Mouse (Mus musculus) spleen, embryonic (tissue): Measurements from ENCODE around the gene Kcnh5.

ENCODE experiments used
- CTCF ChIA-PET: fragments of 350-600 bp; sonication (Branson Sonifier 250); formaldehyde crosslinking; loops from one replicate; lab custom pipeline; 2022; lab: Charles Lee

The Kcnh5 gene

DNA sequence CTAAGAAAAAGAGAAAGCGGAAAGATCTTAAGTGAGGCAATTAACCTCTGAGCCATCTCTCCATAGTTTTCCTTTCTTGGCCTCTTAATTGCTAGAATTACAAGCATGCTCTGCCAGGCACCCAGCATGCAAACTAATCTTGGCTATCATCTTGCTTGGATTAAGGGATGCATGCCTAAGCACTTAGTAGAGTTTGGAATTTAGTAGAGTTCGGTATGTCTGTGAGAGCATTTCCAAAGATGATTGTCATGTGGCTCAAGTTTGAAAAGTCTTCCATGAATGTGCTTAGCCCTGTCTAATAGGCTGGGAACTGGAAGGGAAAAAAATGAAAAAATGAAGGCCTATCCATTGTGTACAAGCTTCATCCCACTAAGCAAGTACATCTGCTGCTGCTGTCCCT, 224.5 kb downstream of the Kcnh5 start:
- CTCF ChIA-PET: no interaction called here

- CTCF ChIA-PET: no interaction called here
These were observed 225.7 kb downstream of the Kcnh5 start for GRCm38 (mm10) chr12:74951124-74952115.

- CTCF ChIA-PET: no interaction called here
These were observed 275.8 kb downstream of the Kcnh5 start for GRCm38 (mm10) chr12:74901331-74901730.

GRCm38 (mm10) chr12:74900777-74901176, 276.4 kb downstream of the Kcnh5 start:
- CTCF ChIA-PET: no interaction called here

DNA sequence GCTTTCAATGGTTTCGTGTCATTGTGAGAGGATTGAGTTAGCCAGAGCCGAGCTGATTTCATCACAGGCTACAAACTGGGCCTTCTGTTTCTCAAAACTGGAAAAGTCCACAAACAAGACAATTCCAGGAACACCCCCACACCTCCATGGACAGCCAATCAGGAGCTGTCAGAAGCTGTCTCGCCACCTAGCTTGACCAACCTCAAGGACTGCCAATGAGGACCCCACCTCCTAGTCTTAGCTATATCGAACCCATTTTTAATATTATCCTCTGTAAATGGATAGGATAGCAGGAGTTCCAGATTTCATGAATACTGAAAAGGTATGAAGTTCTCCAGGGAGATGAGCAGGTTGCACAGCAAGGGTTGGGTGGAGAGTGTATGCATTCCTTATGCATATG, 278.1 kb downstream of the Kcnh5 start:
- CTCF ChIA-PET: no interaction called here

DNA sequence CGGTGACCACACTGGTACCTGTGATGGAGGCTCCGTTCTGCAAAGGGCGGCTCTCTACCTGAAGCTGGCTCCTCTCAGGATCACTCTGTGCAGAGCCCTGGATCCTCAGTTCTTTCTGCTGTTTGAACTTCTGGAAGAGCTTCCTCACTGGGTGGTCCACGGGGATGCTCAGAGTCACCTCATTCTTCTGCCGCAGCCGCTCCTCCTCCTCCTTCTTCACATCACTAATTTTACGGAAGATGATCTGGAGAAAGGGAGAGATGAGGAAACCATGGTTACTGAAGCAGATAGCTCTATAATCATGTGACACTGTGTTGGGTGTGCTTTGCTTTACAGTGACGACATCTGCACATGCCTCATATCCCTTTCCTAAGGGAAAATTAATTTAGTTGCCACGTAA, 278.9 kb downstream of the Kcnh5 start:
- CTCF ChIA-PET: no interaction called here

DNA sequence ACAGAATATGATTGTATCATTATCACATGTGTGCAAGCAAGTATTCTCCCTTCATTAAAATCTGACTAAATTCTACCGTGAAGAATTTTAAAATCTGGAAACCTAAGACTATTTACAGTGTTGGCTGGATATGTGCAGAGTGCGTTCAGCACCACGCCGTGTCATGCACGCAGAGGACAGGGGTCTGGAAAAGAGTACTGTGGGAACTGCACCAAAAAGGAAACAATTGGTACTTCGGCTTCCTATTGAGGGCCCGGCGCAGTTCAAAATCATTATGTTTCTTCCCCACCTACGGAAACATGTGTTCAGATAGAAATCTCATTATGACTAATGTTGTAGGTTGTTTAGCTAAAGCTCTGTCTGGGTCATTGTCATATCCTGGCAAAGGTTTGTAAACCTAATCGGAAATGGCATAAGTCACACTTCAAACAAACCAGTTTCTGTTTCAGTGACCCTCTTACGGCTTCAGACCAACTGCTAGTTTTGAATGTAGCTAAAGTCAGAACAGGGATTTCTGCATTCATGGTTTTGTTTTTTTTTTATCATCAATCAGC, 282.2 kb downstream of the Kcnh5 start:
- CTCF ChIA-PET: no interaction called here

- CTCF ChIA-PET: no interaction called here
These were observed 287.7 kb downstream of the Kcnh5 start for GRCm38 (mm10) chr12:74889419-74889818.

DNA sequence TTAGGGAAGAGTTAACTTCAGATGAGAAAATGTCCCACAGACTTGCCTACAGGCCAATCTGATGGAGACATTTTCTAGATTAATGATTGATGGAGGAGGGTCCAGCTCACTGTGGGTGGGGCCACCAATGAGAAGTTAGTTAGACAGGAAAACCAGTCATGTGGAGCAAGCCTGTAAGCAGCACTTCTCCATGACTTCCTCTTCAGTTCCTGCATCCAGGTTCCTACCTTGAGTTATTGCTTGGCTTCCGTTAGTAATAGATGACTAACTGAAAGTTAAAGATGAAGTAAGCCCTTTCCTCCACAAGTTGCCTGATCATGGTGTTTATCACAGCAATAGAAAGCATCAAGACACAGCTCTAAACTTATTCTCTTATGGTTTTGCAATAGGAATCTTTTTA, 290.1 kb downstream of the Kcnh5 start:
- CTCF ChIA-PET: no interaction called here

DNA sequence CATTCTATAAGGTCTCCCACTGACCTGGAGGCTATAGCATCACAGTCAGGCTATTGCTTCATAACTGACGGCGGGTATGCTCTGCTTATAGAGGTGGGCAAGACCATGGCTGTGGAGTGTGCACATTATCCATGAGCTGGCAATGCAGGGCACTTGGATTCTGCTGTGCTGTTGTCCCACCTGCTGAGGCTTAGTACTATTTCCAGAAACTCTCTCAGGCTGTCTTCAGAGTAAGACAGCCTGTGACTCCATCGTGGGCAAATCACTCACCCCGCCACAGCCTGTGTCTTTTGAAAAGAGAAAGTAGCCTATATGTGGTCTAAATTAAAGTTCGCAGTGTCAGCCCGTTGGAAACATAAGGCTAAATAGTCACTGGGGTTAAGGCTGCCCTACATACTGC, 295.8 kb downstream of the Kcnh5 start:
- CTCF ChIA-PET: no interaction called here

GRCm38 (mm10) chr12:74855666-74856065, 321.5 kb downstream of the Kcnh5 start:
- CTCF ChIA-PET: no interaction called here

DNA sequence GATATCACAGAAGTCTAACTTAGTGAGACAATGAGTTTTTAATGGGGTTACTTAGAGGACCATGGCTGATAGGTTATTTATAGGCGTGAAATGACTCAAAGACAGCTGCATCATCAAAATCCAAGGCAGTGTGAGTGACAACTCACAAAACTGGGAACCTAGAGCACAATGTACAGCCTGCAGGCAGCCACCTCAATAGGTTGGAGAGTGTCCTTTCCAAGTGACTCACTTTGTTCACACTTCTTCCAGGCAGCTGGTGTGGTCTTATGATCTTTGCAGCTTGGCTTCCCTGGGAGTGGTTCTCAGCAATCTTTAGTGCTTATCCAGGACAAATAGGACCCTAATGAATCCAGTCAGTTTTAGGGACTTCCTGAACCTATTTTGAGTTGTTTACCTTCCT, 322.9 kb downstream of the Kcnh5 start:
- CTCF ChIA-PET: no interaction called here

- CTCF ChIA-PET: no interaction called here
These were observed 326.8 kb downstream of the Kcnh5 start for GRCm38 (mm10) chr12:74850323-74850722.

DNA sequence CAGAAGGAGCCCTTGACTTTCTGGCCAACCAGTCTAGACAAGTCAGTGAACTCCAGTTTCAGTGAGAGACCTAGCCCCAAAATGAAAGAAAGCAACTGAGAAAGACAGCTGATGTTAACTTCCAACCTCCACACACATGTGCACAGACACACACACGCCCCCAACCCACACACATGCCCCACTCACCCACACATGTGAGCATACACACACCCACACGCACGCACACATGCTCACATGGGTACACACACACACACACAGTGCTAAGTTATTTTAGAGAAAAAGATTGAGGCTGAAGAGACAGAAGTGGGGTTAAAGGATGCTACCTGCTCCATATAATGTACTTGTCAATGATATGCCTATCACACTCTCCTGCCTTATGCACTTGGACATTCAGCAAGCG, 327.2 kb downstream of the Kcnh5 start:
- CTCF ChIA-PET: no interaction called here

GRCm38 (mm10) chr12:74848611-74849347, 328.4 kb downstream of the Kcnh5 start:
- CTCF ChIA-PET: no interaction called here
